Mouse (Mus musculus): Measurements from ENCODE around the gene Lor. TPM values are rescaled to one million over a fixed set of nuclear protein-coding genes. Genes with fewer than 3 reads are reported as not detected.

The Lor gene
- 1.4 and 1.8 TPM in 2 replicates for polyA plus RNA-seq (2016; fragmentation: Nextera tagmentation; extraction: Ambion mirVana)

- Histone ChIP-seq H3K27me3 (peaks cover 37% of the 10 kb centered on the region), H3K4me1 (no peaks in the 10 kb centered on the region), H3K9ac (peak within 1 kb of the TSS; percentile 63; the same call in 1 of the 2 replicates), H3K4me3 (peak within 1 kb of the TSS; percentile 70), H3K27ac (no peak within 1 kb of the TSS), H3K36me3 (no peaks in the 10 kb centered on the region), H3K4me2 (replicated peaks) (peak within 1 kb of the TSS; percentile 97), H3K9me3 (no peaks in the 10 kb centered on the region)
- 75% methylated on average over 2 of the region's 2 CpGs for WGBS
- no peak for ATAC-seq (ENCODE audit: insufficient number of reproducible peaks, insufficient read depth, low FRiP score, low TSS enrichment)
Observed at GRCm38 (mm10) chr3:92083042-92083441, at the start of gene Lor. Gene Lor (minus strand): TSS chr3:92083142.

DNA sequence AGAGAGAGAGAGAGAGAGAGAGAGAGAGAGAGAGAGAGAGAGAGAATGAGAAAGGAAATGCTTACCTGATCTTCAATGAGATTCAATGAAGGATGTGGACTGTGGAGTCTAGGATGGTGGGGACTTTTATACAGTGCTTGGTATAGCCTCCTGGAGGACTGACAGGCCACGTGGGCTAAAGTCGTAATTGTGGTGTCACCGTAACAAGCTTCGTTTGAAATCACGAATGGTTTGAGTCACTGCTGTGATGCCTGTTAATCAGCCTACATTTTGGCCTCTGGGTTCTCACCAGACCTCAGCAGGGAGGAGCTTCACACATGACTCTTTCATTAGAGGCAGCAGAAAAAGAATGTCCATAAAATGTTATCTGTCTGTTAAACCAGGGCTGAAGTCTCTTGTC lies 40.9 kb upstream of the Lor start, which contains the start of gene Prr9:
Prr9 (minus strand) TSS at position 101 of the 400 bp plus-strand sequence.
- no peaks in the 10 kb centered on the region for H3K4me1 ChIP-seq
- no peaks in the 10 kb centered on the region for H3K36me3 ChIP-seq
- no peak within 1 kb of the TSS for H3K4me3 ChIP-seq
- no peak within 1 kb of the TSS for H3K4me2 ChIP-seq (replicated peaks)
- no peak within 1 kb of the TSS for H3K9ac ChIP-seq
- no peaks in the 10 kb centered on the region for H3K9me3 ChIP-seq
- no peak within 1 kb of the TSS for H3K27ac ChIP-seq
- no peaks in the 10 kb centered on the region for H3K27me3 ChIP-seq
- WGBS, result 83% methylated on average over 5 of the region's 5 CpGs
- no peak for ATAC-seq (ENCODE audit: insufficient number of reproducible peaks, insufficient read depth, low FRiP score, low TSS enrichment)

- ATAC-seq (ENCODE audit: insufficient number of reproducible peaks, insufficient read depth, low FRiP score, low TSS enrichment), result no peak
- Histone ChIP-seq H3K36me3 (no peaks in the 10 kb centered on the region), H3K27me3 (no peaks in the 10 kb centered on the region), H3K4me3 (no peak overlapping the region), H3K4me2 (replicated peaks) (no peak overlapping the region), H3K9me3 (no peaks in the 10 kb centered on the region), H3K9ac (no peak overlapping the region), H3K4me1 (no peaks in the 10 kb centered on the region), H3K27ac (no peak overlapping the region)
- WGBS, result 77% methylated on average over 3 of the region's 3 CpGs
Observed at GRCm38 (mm10) chr3:92120902-92121301, 38.0 kb upstream of the Lor start.

DNA sequence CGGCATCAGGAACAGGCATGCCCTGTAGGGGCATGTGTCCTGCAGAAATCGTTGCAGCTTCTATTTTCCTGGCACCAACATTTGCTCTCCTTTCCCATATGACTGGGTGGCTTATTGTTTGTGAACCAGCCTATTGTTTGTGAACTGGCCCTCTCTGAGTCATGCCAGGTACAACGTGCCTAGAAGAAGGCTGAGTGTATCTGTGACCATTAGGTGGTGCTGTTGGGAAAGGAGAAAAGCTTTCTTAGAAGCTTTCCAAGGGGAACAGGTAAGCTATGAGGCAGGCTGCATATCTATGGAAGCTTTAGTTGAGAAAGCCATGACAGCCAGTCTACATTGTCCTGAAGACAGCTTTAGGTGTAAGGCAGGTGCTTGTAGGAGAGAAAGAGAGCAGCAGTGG lies 35.0 kb upstream of the Lor start:
- ATAC-seq (ENCODE audit: insufficient number of reproducible peaks, insufficient read depth, low FRiP score, low TSS enrichment), result no peak
- H3K27me3 ChIP-seq, result no peaks in the 10 kb centered on the region
- no peaks in the 10 kb centered on the region for H3K36me3 ChIP-seq
- no peak overlapping the region for H3K9ac ChIP-seq
- no peak overlapping the region for H3K4me3 ChIP-seq
- H3K9me3 ChIP-seq, result no peaks in the 10 kb centered on the region
- no peaks in the 10 kb centered on the region for H3K4me1 ChIP-seq
- H3K27ac ChIP-seq, result no peak overlapping the region
- 40% methylated on average over 3 of the region's 3 CpGs for WGBS
- H3K4me2 ChIP-seq (replicated peaks), result no peak overlapping the region

- Histone ChIP-seq H3K4me2 (replicated peaks) (no peak overlapping the region), H3K27me3 (no peaks in the 10 kb centered on the region), H3K27ac (no peak overlapping the region), H3K4me3 (no peak overlapping the region), H3K9me3 (no peaks in the 10 kb centered on the region), H3K36me3 (no peaks in the 10 kb centered on the region), H3K4me1 (no peaks in the 10 kb centered on the region), H3K9ac (no peak overlapping the region)
- ATAC-seq (ENCODE audit: insufficient number of reproducible peaks, insufficient read depth, low FRiP score, low TSS enrichment), result no peak
Observed at GRCm38 (mm10) chr3:92111526-92111925, 28.6 kb upstream of the Lor start.

DNA sequence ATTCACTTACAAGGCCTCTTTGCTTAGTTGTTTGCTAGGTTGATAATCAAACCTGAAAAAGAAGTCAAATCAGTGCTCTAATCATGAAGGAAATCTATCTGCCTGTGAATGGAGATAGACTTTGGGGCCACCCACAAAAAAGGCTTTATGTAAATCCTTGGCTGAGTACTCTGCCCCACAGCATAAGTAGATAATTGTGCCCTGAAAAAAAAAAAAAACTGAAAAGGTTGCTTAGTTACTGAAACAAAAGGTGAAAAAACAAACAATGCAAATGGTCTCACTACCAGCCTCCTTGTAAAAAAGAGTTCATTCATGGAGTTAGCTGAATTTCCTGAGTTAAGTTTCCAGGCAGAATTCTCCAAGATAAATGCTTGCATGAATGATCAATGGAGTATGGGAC lies 27.8 kb upstream of the Lor start:
- ATAC-seq (ENCODE audit: insufficient number of reproducible peaks, insufficient read depth, low FRiP score, low TSS enrichment), result no peak
- H3K36me3 ChIP-seq, result no peaks in the 10 kb centered on the region
- no peaks in the 10 kb centered on the region for H3K27me3 ChIP-seq
- H3K9ac ChIP-seq, result no peak overlapping the region
- H3K4me2 ChIP-seq (replicated peaks), result no peak overlapping the region
- H3K4me1 ChIP-seq, result no peaks in the 10 kb centered on the region
- no peaks in the 10 kb centered on the region for H3K9me3 ChIP-seq
- H3K4me3 ChIP-seq, result no peak overlapping the region
- H3K27ac ChIP-seq, result no peak overlapping the region

GRCm38 (mm10) chr3:92106582-92106981 lies 23.6 kb upstream of the Lor start:
- no peaks in the 10 kb centered on the region for H3K36me3 ChIP-seq
- no peaks in the 10 kb centered on the region for H3K27me3 ChIP-seq
- whole genome bisulfite sequencing, result 16% methylated on average over 6 of the region's 6 CpGs
- H3K27ac ChIP-seq, result no peak overlapping the region
- no peak overlapping the region for H3K4me2 ChIP-seq (replicated peaks)
- ATAC-seq (ENCODE audit: insufficient number of reproducible peaks, insufficient read depth, low FRiP score, low TSS enrichment), result no peak
- H3K4me3 ChIP-seq, result no peak overlapping the region
- no peaks in the 10 kb centered on the region for H3K9me3 ChIP-seq
- no peaks in the 10 kb centered on the region for H3K4me1 ChIP-seq
- no peak overlapping the region for H3K9ac ChIP-seq

- Histone ChIP-seq H3K9ac (peak overlapping the region; percentile 63), H3K9me3 (no peaks in the 10 kb centered on the region), H3K4me2 (replicated peaks) (peak overlapping the region; percentile 97), H3K36me3 (no peaks in the 10 kb centered on the region), H3K27ac (peak overlapping the region; percentile 73), H3K4me3 (peak overlapping the region; percentile 70), H3K4me1 (no peaks in the 10 kb centered on the region), H3K27me3 (peaks cover 37% of the 10 kb centered on the region)
- 2% methylated on average over 65 of the region's 76 CpGs for WGBS
- ATAC-seq (ENCODE audit: insufficient number of reproducible peaks, insufficient read depth, low FRiP score, low TSS enrichment), result peak; percentile 81
Observed at GRCm38 (mm10) chr3:92081285-92081931, 1.5 kb downstream of the Lor start.

DNA sequence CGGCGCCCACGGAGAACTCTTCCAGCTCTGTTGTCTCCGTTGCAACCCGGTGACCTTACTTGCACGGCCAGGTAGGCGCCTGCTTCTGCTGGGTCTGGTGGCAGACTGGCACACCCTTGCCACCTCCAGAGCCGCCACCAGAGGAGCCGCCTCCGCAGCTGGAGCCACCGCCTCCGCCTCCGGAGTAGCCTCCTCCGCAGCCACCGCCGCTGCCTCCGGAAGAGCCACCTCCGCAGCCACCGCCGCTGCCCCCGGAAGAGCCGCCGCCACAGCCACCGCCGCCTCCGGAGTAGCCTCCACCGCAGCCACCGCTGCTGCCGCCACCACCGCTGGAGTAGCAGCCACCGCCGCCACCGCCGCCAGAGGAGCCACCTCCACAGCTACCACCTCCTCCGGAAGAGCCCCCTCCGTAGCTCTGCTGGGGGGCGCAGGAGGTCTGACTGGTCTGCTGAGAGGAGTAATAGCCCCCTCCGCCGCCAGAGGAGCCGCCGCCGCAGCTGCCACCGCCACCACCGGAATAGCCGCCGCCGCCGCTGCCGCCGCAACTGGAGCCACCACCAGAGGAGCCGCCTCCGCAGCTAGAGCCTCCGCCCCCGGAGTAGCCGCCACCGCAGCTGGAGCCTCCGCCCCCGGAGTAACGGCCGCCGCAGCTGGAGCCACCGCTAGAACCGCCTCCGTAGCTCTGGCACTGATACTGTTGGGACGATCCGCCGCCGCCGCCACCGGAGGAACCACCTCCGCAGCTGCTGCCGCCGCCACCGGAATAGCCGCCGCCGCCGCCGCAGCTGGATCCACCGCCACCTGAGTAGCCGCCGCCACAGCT lies 2.3 kb downstream of the Lor start:
- H3K36me3 ChIP-seq, result no peaks in the 10 kb centered on the region
- peaks cover 37% of the 10 kb centered on the region for H3K27me3 ChIP-seq
- H3K9me3 ChIP-seq, result no peaks in the 10 kb centered on the region
- peak overlapping the region; percentile 73 for H3K27ac ChIP-seq
- WGBS, result under 1% methylated on average over 74 of the region's 82 CpGs
- no peaks in the 10 kb centered on the region for H3K4me1 ChIP-seq
- peak overlapping the region; percentile 63 for H3K9ac ChIP-seq
- peak; percentile 62 for ATAC-seq (ENCODE audit: insufficient number of reproducible peaks, insufficient read depth, low FRiP score, low TSS enrichment)
- H3K4me3 ChIP-seq, result peak overlapping the region; percentile 70
- H3K4me2 ChIP-seq (replicated peaks), result peak overlapping the region; percentile 97

DNA sequence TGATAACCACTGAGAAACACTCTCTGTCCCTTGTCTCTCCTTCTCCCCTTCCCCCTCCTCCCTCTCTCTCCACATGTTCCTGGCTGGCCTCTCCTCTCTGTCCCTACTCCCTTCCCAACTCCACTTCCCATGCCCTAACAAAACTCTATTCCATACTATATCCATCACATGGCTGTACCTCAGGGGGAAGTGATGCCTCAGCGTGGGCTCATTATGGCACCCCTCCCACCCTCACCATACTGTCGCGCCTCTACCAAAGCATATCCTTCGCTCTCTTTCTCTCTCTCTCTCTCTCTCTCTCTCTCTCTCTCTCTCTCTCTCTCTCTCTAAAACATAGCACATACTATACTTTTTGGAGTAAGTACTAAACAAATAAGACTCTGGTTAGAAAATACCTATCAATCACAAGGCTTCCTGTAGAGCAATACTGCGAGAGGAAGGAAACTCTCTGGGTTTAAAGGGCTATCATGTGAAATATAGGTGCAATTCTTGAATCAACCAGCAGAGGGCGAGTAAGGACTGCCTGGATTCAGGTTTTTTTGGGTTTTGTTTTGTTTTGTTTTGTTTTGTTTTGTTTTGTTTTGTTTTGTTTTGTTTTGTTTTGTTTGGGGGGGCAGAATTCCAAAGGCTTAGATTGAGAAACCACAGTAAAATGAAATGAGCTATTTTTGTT lies 32.4 kb downstream of the Lor start:
- Histone ChIP-seq H3K36me3 (no peaks in the 10 kb centered on the region), H3K4me2 (replicated peaks) (no peak overlapping the region), H3K27ac (no peak overlapping the region), H3K4me3 (no peak overlapping the region), H3K27me3 (no peaks in the 10 kb centered on the region), H3K9ac (no peak overlapping the region), H3K4me1 (no peaks in the 10 kb centered on the region), H3K9me3 (no peaks in the 10 kb centered on the region)
- ATAC-seq (ENCODE audit: insufficient number of reproducible peaks, insufficient read depth, low FRiP score, low TSS enrichment), result no peak
- WGBS, result 60% methylated on average over 6 of the region's 6 CpGs

- H3K4me2 ChIP-seq (replicated peaks), result no peak overlapping the region
- no peaks in the 10 kb centered on the region for H3K36me3 ChIP-seq
- H3K27ac ChIP-seq, result no peak overlapping the region
- H3K9ac ChIP-seq, result no peak overlapping the region
- H3K27me3 ChIP-seq, result no peaks in the 10 kb centered on the region
- no peak overlapping the region for H3K4me3 ChIP-seq
- WGBS, result 68% methylated on average over 1 of the region's 1 CpGs
- H3K4me1 ChIP-seq, result no peaks in the 10 kb centered on the region
- no peak for ATAC-seq (ENCODE audit: insufficient number of reproducible peaks, insufficient read depth, low FRiP score, low TSS enrichment)
- no peaks in the 10 kb centered on the region for H3K9me3 ChIP-seq
Observed at GRCm38 (mm10) chr3:92033892-92034291, 49.0 kb downstream of the Lor start.

GRCm38 (mm10) chr3:92033203-92033602 lies 49.7 kb downstream of the Lor start:
- Histone ChIP-seq H3K4me3 (no peak overlapping the region), H3K4me1 (no peaks in the 10 kb centered on the region), H3K9me3 (no peaks in the 10 kb centered on the region), H3K9ac (no peak overlapping the region), H3K4me2 (replicated peaks) (no peak overlapping the region), H3K27ac (no peak overlapping the region), H3K36me3 (no peaks in the 10 kb centered on the region), H3K27me3 (no peaks in the 10 kb centered on the region)
- WGBS, result 46% methylated on average over 2 of the region's 2 CpGs
- no peak for ATAC-seq (ENCODE audit: insufficient number of reproducible peaks, insufficient read depth, low FRiP score, low TSS enrichment)

Data from embryonic facial prominence, embryonic 12.5 days (tissue).